Mouse (Mus musculus) heart, postnatal 0 days (tissue): ENCODE measurements around the gene Vapa.

Experiments used
- CTCF ChIP-seq: IDR thresholded peaks from 2 replicates; pipeline ENCODE4 v1.5.1; 2016; ENCODE audit warnings: antibody characterized with exemption, control low read depth, low read depth
- EP300 ChIP-seq: IDR thresholded peaks from 2 replicates; pipeline ENCODE4 v1.6.1; 2016; ENCODE audit warnings: antibody characterized with exemption, low read depth

DNA sequence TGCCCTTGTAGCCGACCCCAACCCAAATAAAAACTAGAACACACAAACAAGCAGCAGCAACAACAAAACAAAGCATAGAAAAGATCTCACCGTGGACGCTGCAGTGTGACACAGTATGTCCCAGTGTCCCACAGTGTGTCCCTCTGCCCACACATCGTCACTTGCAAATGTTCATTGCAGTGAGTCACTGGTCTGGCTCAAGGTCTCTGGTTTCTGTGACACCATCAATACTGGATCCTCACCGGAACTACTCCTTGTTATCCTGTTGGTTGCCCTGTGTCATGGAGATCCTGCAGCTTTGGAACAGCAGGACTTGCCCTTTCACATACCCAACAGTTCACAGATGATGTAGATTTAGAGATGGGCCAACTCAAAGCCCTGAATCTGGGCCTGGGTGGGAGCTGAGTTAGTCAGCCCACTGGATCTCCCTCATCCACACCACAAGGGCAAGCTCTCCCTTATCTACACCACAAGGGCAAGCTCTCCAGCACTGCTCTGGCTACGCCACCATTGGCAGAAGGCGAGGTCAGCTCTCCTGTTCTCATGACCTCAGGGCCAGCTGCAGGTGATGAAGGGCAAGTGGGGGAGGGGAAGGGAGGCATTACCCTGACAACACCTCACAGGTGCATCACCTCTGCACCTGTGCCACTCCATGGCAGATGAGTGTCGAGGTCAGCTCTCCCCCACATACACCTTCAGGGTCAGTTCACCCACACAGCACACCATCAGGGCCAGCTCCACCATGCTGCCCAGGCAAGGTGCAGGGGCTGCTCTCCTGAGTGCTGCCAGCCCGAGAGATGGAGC lies 35.2 kb upstream of the Vapa start:
- TF ChIP-seq CTCF, result no peak
- TF ChIP-seq EP300, result no peak
